Mouse (Mus musculus): ENCODE data around the gene Neurl1a. TPM values are rescaled to one million over a fixed set of nuclear protein-coding genes. Genes with fewer than 3 reads are reported as not detected.

Gene Neurl1a
- total RNA-seq, 2 experiments from 2014 or later = 0.60 to 1.1 TPM

- intact Hi-C loops (cut with DNase I) = no loop called here
- no peak for DNase-seq
Observed at GRCm38 (mm10) chr19:47210432-47210831, 31.8 kb downstream of the Neurl1a start.

- intact Hi-C loops (cut with DNase I) = no loop called here
- no peak for DNase-seq
Observed at GRCm38 (mm10) chr19:47211609-47212312, 33.1 kb downstream of the Neurl1a start.

- intact Hi-C loops (cut with DNase I) = no loop called here
- DNase-seq = no peak
Observed at GRCm38 (mm10) chr19:47212401-47212800, 33.8 kb downstream of the Neurl1a start.

- intact Hi-C loops (cut with DNase I) = no loop called here
- no peak for DNase-seq
Observed at GRCm38 (mm10) chr19:47213470-47213869, 34.9 kb downstream of the Neurl1a start.

- intact Hi-C loops (cut with DNase I) = no loop called here
- no peak for DNase-seq
Observed at GRCm38 (mm10) chr19:47216766-47217165, 38.1 kb downstream of the Neurl1a start.

GRCm38 (mm10) chr19:47219622-47220021, 41.0 kb downstream of the Neurl1a start:
- DNase-seq = no peak
- intact Hi-C loops (cut with DNase I) = no loop called here

GRCm38 (mm10) chr19:47220232-47220631, 41.6 kb downstream of the Neurl1a start:
- no peak for DNase-seq
- intact Hi-C loops (cut with DNase I) = no loop called here

GRCm38 (mm10) chr19:47221006-47221405, 42.4 kb downstream of the Neurl1a start:
- intact Hi-C loops (cut with DNase I) = no loop called here
- DNase-seq = no peak

- intact Hi-C loops (cut with DNase I) = no loop called here
- DNase-seq = no peak
Observed at GRCm38 (mm10) chr19:47221500-47222153, 43.0 kb downstream of the Neurl1a start.

GRCm38 (mm10) chr19:47222154-47222840, 43.7 kb downstream of the Neurl1a start:
- intact Hi-C loops (cut with DNase I) = no loop called here

GRCm38 (mm10) chr19:47222841-47223557, 44.4 kb downstream of the Neurl1a start:
- DNase-seq = no peak
- intact Hi-C loops (cut with DNase I) = no loop called here

More at GRCm38 (mm10) chr19:47222154-47222840, 43.7 kb downstream of the Neurl1a start:
- DNase-seq = no peak

GRCm38 (mm10) chr19:47224743-47225142, 46.1 kb downstream of the Neurl1a start:
- intact Hi-C loops (cut with DNase I) = no loop called here
- peak in 1 of 2 experiments; percentile 21 for DNase-seq

- intact Hi-C loops (cut with DNase I) = no loop called here
- no peak for DNase-seq
Observed at GRCm38 (mm10) chr19:47225791-47226190, 47.2 kb downstream of the Neurl1a start.

GRCm38 (mm10) chr19:47228725-47229252, 50.2 kb downstream of the Neurl1a start:
- peak; percentile 64 for DNase-seq
- intact Hi-C loops (cut with DNase I) = no loop called here

- intact Hi-C loops (cut with DNase I) = no loop called here
- no peak for DNase-seq
Observed at GRCm38 (mm10) chr19:47229461-47229860, 50.8 kb downstream of the Neurl1a start.

- intact Hi-C loops (cut with DNase I) = no loop called here
Observed at GRCm38 (mm10) chr19:47230082-47230481, 51.5 kb downstream of the Neurl1a start.

GRCm38 (mm10) chr19:47230682-47231081, 52.1 kb downstream of the Neurl1a start:
- intact Hi-C loops (cut with DNase I) = no loop called here
- no peak for DNase-seq

More at GRCm38 (mm10) chr19:47230082-47230481, 51.5 kb downstream of the Neurl1a start:
- no peak for DNase-seq

GRCm38 (mm10) chr19:47231389-47231788, 52.8 kb downstream of the Neurl1a start:
- DNase-seq = no peak
- intact Hi-C loops (cut with DNase I) = no loop called here

- intact Hi-C loops (cut with DNase I) = no loop called here
- DNase-seq = no peak
Observed at GRCm38 (mm10) chr19:47232077-47232865, 53.7 kb downstream of the Neurl1a start.

GRCm38 (mm10) chr19:47233087-47233486, 54.5 kb downstream of the Neurl1a start:
- DNase-seq = no peak
- intact Hi-C loops (cut with DNase I) = no loop called here
